Mouse (Mus musculus): ENCODE measurements at regions not wholly inside any gene's neighbourhood (a gene's known extent, or its start where the extent isn't known, plus 50 kb on each side); places are given as distances from the start of the nearest gene placed in this dataset.

DNA sequence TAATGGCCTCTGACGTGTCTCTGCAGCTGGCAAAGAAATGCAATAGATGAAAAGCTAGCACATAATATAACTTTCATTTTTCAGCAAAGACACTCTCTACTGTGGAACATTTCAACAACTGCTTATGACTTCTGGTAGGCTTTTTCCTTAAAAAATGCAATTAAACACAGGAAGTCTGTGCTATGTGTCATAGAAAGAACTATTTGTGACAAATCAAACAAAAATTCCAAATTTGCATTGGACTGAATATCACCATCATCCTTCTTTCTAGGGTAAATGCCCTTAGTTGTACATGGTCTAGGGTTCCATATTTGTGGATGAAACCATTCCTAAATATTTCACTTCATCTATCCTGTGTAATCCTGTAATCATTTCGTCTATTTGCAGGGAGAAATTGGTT, 1702.0 kb upstream of the Slc10a2 start:
- TF ChIP-seq CTCF (IDR thresholded peaks at IDR 0.05; ENCODE audit: extremely low read depth, insufficient read depth, low read length) = no peak
- no peak for TF ChIP-seq POLR2A (IDR thresholded peaks at IDR 0.05; ENCODE audit: extremely low read depth, insufficient read depth, low read length)

Measured in cortical plate, adult 2 months (tissue).